Mouse (Mus musculus): ENCODE measurements around the gene Hmg20a. TPM values are rescaled to one million over a fixed set of nuclear protein-coding genes. Genes with fewer than 3 reads are reported as not detected.

Gene Hmg20a
- polyA plus RNA-seq, 1 experiment from 2014 or later = 64.0 TPM

DNA sequence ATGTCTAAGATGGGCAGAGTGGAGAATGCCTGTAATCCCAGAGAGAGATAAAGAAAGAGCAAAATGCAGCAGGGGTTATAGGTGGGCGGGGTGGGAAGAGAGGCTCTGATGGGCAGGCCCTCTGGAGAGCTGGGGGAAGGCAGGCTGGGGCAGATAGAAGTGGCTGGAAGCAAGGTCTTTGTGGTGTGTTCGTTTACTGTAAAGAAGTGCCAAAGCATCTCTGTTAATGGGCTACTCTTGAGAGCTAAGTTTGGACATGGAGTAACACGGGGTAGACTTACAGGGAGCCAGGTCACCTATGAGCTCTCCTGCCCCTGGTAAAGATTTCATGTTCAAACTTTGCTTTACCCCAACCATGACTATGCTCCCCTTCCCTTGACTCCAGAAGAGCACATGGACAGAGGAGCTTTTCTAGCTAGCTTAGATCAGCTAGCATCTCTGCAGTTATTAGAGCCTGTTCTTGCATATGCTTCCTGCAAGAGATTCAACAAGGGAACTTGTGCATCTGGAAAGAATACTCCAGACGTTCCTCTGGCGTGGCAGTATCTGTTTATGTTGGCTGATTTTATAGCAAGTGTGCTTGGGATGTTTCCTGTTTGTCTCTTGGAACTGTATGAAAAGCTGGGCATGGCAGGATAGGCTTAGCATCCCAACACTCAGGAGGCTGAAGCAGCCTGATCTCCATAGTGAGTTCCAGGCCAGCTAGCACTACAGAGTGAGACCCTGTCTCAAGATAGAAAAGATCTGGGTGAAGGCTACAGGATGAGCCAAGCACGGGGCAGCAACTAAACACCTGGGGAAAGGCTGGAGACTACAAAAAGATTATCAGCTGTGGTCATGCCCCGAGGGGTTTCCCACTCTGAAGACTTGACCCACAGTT lies 85.5 kb downstream of the Hmg20a start:
- Histone ChIP-seq H3K27me3 (ENCODE audit: control insufficient read depth, insufficient read depth, low read length) (no peaks in the 10 kb centered on the region), H3K36me3 (ENCODE audit: control insufficient read depth, insufficient read depth, low read length) (no peaks in the 10 kb centered on the region), H3K4me2 (ENCODE audit: low read depth, severe bottlenecking) (no peak overlapping the region), H3K4me1 (ENCODE audit: control insufficient read depth, insufficient read depth, low read length) (peaks cover 11% of the 10 kb centered on the region), H3K9me3 (ENCODE audit: control insufficient read depth, low read length) (no peaks in the 10 kb centered on the region), H3K27ac (replicated peaks; ENCODE audit: low read depth, low read length) (no peak overlapping the region), H3K9ac (ENCODE audit: low read length) (no peak overlapping the region), H3K4me3 (ENCODE audit: low read depth, low read length) (no peak overlapping the region)
- 68% methylated on average over 7 of the region's 7 CpGs for WGBS
- DNase-seq (ENCODE audit: low spot score) (no peak), ATAC-seq (ENCODE audit: insufficient number of reproducible peaks, low FRiP score, low TSS enrichment, low read depth) (no peak)

DNA sequence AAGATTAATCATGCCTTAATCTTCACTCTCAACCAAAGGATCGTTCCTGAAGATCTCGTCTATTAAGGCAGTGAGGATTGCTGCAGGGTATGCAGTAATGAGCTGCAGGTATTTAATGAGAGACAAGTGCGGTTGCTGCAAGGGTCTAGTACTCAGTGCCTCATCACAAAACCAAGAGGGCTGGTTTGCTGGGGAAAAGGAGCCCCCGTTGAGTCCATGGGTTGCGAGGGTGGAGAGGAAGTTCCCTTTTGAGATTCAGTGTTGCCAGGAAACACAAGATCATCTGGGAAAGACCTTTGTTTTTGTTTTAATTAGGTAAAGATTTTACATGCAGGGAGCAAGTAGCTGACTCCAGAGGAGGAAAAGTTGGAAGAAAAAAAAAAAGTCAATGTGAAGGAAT lies 86.1 kb downstream of the Hmg20a start:
- peaks cover 11% of the 10 kb centered on the region for H3K4me1 ChIP-seq (ENCODE audit: control insufficient read depth, insufficient read depth, low read length)
- no peaks in the 10 kb centered on the region for H3K9me3 ChIP-seq (ENCODE audit: control insufficient read depth, low read length)
- no peaks in the 10 kb centered on the region for H3K27me3 ChIP-seq (ENCODE audit: control insufficient read depth, insufficient read depth, low read length)
- peak; percentile 31 for DNase-seq (ENCODE audit: low spot score)
- no peak for ATAC-seq (ENCODE audit: insufficient number of reproducible peaks, low FRiP score, low TSS enrichment, low read depth)
- no peak overlapping the region for H3K9ac ChIP-seq (ENCODE audit: low read length)
- no peaks in the 10 kb centered on the region for H3K36me3 ChIP-seq (ENCODE audit: control insufficient read depth, insufficient read depth, low read length)
- no peak overlapping the region for H3K4me2 ChIP-seq (ENCODE audit: low read depth, severe bottlenecking)
- no peak overlapping the region for H3K4me3 ChIP-seq (ENCODE audit: low read depth, low read length)
- H3K27ac ChIP-seq (replicated peaks; ENCODE audit: low read depth, low read length) = no peak overlapping the region
- WGBS = 36% methylated on average over 5 of the region's 5 CpGs

DNA sequence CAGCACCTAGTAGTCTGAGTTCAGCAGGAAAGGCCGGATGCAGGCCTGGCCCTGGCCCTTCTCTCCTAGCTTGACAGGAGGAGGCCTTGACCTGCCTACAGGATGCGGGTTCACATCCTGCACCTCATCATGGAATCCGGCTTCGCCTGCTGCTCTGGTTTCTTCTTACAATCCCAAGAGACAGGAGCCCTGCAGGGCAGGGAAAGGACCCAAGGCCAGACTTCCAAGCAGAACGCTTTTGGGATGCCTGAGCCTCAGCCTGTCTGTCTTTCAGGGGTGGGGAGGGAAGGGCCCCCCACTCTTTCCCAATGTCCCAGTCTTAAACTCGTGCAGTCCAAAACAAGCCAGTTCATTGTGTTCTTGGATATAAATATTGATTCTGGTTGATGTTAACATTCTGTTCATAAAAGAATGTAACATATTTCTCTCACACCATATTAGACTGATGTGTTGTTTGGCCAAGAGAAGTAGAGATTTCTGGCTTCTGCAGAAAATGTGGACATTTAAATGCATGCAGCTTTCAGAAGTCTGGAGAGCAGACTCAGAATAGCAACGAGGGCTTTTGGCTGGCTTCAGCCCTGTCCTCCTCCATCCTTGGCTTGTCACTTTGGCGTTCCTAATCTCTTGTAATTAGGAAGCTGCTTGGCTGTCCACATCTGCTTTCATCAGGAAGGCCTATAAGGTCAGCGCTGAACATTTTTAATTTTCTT lies 86.8 kb downstream of the Hmg20a start:
- WGBS = 56% methylated on average over 9 of the region's 9 CpGs
- H3K9me3 ChIP-seq (ENCODE audit: control insufficient read depth, low read length) = no peaks in the 10 kb centered on the region
- peaks cover 11% of the 10 kb centered on the region for H3K4me1 ChIP-seq (ENCODE audit: control insufficient read depth, insufficient read depth, low read length)
- H3K9ac ChIP-seq (ENCODE audit: low read length) = no peak overlapping the region
- no peak overlapping the region for H3K27ac ChIP-seq (replicated peaks; ENCODE audit: low read depth, low read length)
- ATAC-seq (ENCODE audit: insufficient number of reproducible peaks, low FRiP score, low TSS enrichment, low read depth) = no peak
- H3K27me3 ChIP-seq (ENCODE audit: control insufficient read depth, insufficient read depth, low read length) = no peaks in the 10 kb centered on the region
- peak; percentile 28 for DNase-seq (ENCODE audit: low spot score)
- no peak overlapping the region for H3K4me3 ChIP-seq (ENCODE audit: low read depth, low read length)
- no peaks in the 10 kb centered on the region for H3K36me3 ChIP-seq (ENCODE audit: control insufficient read depth, insufficient read depth, low read length)
- peak overlapping the region; percentile 78 for H3K4me2 ChIP-seq (ENCODE audit: low read depth, severe bottlenecking)

DNA sequence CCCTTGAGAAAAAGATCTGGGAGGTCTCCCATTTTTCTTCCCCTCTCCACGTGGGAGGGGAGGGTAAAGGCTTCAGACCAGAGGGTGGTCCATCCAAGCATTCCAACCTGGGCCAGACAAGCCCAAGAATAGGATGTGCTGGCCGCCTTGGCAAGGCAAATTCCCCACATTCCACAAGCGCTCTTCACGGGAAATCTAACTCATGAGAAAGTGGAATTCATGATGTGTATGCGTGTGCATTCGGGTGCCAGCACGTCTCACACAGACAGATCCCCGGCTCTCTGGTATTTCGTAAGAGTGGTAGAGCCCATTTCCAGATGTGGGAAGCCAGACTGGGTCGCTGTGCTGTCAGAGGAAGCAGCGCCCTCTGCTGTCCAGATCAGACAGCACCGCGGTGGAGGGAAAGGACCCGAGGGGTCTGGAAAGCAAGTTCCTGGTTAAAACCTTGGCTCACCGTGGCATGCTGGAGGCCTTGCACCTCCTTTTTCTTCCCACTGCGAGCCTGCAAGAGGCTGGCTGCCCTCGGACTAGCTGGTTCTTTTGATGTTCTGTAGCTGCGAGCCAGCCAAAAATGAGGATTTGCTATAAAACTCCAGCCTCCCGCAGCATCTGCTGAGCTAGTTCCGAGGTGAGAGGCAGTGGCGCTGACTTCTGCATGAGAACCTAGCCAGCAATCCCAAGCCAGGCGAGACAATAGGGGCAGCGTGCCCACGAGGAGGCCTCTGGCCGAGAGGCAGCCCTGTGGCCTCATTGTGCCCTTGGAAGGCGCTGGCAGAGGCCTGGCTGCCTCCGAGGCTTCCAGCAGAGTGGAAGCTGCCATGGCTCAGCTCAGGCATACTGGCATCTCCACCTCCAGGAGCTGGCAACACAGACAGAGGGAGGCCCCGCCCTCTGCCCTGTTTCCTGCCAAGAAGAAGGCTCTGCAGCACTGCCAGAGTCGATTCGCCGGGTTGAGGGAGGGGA lies 87.7 kb downstream of the Hmg20a start:
- peak; percentile 99 for DNase-seq (ENCODE audit: low spot score)
- Histone ChIP-seq H3K4me3 (ENCODE audit: low read depth, low read length) (peak overlapping the region; percentile 33), H3K9ac (ENCODE audit: low read length) (peak overlapping the region; percentile 67), H3K27me3 (ENCODE audit: control insufficient read depth, insufficient read depth, low read length) (no peaks in the 10 kb centered on the region), H3K4me2 (ENCODE audit: low read depth, severe bottlenecking) (peak overlapping the region; percentile 78), H3K9me3 (ENCODE audit: control insufficient read depth, low read length) (no peaks in the 10 kb centered on the region), H3K36me3 (ENCODE audit: control insufficient read depth, insufficient read depth, low read length) (no peaks in the 10 kb centered on the region), H3K27ac (replicated peaks; ENCODE audit: low read depth, low read length) (peak overlapping the region; percentile 83), H3K4me1 (ENCODE audit: control insufficient read depth, insufficient read depth, low read length) (peaks cover 11% of the 10 kb centered on the region)
- under 1% methylated on average over 31 of the region's 31 CpGs for WGBS
- peak; percentile 73 for ATAC-seq (ENCODE audit: insufficient number of reproducible peaks, low FRiP score, low TSS enrichment, low read depth)

DNA sequence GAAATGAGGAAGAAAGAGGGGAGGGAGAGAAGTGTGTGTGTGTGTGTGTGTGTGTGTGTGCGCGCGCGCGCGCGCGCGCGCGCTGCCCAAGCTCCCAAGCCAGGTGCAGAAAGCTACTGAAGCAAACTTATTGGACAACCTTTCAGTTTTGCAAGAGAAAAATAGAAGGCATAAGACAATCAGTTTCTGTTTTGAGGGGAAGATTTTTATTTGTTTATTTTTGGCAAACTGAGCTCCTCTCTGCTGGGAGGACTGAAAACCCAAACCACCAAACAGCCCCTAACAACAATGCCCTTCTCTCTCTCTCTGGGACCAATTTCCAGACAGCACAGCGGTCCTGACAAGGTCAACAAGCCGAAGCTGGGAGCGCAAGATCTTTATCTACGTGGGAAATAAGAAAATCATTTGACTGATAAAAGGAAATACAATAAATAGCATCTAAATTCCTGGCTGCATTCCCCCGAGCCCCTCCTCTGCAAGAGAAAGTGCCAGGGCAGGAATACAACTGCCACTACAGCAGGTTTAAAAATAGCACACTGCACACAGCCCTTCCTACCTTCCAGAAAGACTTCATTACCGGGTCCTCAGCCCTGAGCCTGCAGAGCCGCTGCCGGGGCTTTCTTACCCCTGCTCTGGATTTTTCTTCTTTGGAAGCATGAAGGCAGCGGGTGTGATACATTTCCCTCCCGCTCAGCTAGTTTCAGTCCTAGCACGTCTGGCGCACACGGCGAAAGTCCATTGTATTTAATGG lies 88.7 kb downstream of the Hmg20a start:
- peak overlapping the region; percentile 67 for H3K9ac ChIP-seq (ENCODE audit: low read length)
- peak overlapping the region; percentile 78 for H3K4me2 ChIP-seq (ENCODE audit: low read depth, severe bottlenecking)
- DNase-seq (ENCODE audit: low spot score) (peak; percentile 70), ATAC-seq (ENCODE audit: insufficient number of reproducible peaks, low FRiP score, low TSS enrichment, low read depth) (no peak; the same call in 1 of the 2 replicates)
- peaks cover 11% of the 10 kb centered on the region for H3K4me1 ChIP-seq (ENCODE audit: control insufficient read depth, insufficient read depth, low read length)
- H3K27me3 ChIP-seq (ENCODE audit: control insufficient read depth, insufficient read depth, low read length) = no peaks in the 10 kb centered on the region
- peak overlapping the region; percentile 33 for H3K4me3 ChIP-seq (ENCODE audit: low read depth, low read length)
- H3K36me3 ChIP-seq (ENCODE audit: control insufficient read depth, insufficient read depth, low read length) = no peaks in the 10 kb centered on the region
- no peaks in the 10 kb centered on the region for H3K9me3 ChIP-seq (ENCODE audit: control insufficient read depth, low read length)
- H3K27ac ChIP-seq (replicated peaks; ENCODE audit: low read depth, low read length) = peak overlapping the region; percentile 83
- 5% methylated on average over 25 of the region's 25 CpGs for WGBS

DNA sequence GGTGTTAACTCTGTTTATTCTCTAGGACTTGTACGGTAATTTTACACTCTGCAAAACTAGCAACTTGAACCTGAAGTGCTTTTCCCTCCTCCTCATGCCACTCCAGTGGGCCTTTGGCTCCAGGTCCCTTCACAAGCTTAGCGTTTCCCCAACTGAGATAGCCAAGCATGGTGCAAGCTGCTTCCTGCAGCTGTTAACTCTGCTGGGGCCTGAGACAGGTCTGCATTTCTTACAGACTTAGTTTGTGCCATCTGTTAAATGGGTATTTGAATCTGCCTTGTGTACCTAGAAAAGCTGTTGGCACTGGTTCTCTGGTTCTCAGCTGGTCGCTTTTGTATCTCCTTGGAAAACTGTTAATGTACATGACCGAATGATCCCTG lies 89.3 kb downstream of the Hmg20a start:
- WGBS = 50% methylated on average over 4 of the region's 4 CpGs
- peak overlapping the region; percentile 78 for H3K4me2 ChIP-seq (ENCODE audit: low read depth, severe bottlenecking)
- no peak overlapping the region for H3K4me3 ChIP-seq (ENCODE audit: low read depth, low read length)
- H3K36me3 ChIP-seq (ENCODE audit: control insufficient read depth, insufficient read depth, low read length) = no peaks in the 10 kb centered on the region
- peaks cover 11% of the 10 kb centered on the region for H3K4me1 ChIP-seq (ENCODE audit: control insufficient read depth, insufficient read depth, low read length)
- H3K9me3 ChIP-seq (ENCODE audit: control insufficient read depth, low read length) = no peaks in the 10 kb centered on the region
- H3K27ac ChIP-seq (replicated peaks; ENCODE audit: low read depth, low read length) = peak overlapping the region; percentile 83; the same call in 1 of the 2 replicates
- ATAC-seq (ENCODE audit: insufficient number of reproducible peaks, low FRiP score, low TSS enrichment, low read depth) (no peak), DNase-seq (ENCODE audit: low spot score) (no peak)
- H3K27me3 ChIP-seq (ENCODE audit: control insufficient read depth, insufficient read depth, low read length) = no peaks in the 10 kb centered on the region
- H3K9ac ChIP-seq (ENCODE audit: low read length) = no peak overlapping the region

DNA sequence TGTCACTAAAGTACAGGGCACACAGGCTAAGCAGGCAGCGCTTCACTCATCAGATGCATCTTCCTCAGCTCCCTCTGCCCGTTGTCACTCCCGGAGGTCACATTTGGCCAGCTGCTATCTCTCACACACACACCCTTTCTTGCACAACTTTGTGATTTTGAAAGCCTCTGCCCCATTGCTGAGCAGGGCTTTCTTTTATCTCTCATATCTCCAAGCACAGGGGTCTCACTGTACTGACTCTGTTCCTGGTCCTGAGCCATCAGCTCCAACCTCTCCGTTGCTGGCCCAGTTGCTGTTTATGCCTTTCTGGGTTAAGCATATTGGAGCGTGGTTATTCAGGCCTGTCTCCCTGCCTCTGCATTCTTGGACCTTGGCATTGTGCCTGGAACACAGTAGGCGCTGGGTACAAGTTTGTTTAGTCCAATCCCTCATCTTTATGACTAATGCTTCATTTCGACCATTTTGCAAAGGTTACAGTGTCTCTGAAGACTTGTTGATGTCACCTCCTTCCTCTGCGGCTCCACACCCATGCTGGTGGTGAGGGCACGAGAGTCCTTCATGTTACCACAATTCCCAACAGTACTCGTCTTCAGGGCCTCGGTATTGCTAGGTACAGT lies 90.5 kb downstream of the Hmg20a start:
- Histone ChIP-seq H3K9ac (ENCODE audit: low read length) (no peak overlapping the region), H3K4me1 (ENCODE audit: control insufficient read depth, insufficient read depth, low read length) (peaks cover 9% of the 10 kb centered on the region), H3K27me3 (ENCODE audit: control insufficient read depth, insufficient read depth, low read length) (no peaks in the 10 kb centered on the region), H3K4me3 (ENCODE audit: low read depth, low read length) (no peak overlapping the region), H3K9me3 (ENCODE audit: control insufficient read depth, low read length) (no peaks in the 10 kb centered on the region), H3K4me2 (ENCODE audit: low read depth, severe bottlenecking) (no peak overlapping the region), H3K27ac (replicated peaks; ENCODE audit: low read depth, low read length) (no peak overlapping the region), H3K36me3 (ENCODE audit: control insufficient read depth, insufficient read depth, low read length) (no peaks in the 10 kb centered on the region)
- no peak for ATAC-seq (ENCODE audit: insufficient number of reproducible peaks, low FRiP score, low TSS enrichment, low read depth)
- no peak for DNase-seq (ENCODE audit: low spot score)
- 80% methylated on average over 11 of the region's 11 CpGs for WGBS
